Mouse (Mus musculus): ENCODE measurements around the gene Ninl. TPM values are rescaled to one million over a fixed set of nuclear protein-coding genes. Genes with fewer than 3 reads are reported as not detected.

The Ninl gene
- polyA plus RNA-seq, 1 experiment from 2014 or later, result 20.9 TPM

GRCm38 (mm10) chr2:151008939-151009509 lies 30.2 kb downstream of the Ninl start:
- peak; percentile 89 for DNase-seq (ENCODE audit: low spot score)
- Histone ChIP-seq H3K27ac (replicated peaks) (peak overlapping the region; percentile 96), H3K9me3 (replicated peaks) (no peaks in the 10 kb centered on the region), H3K4me1 (peaks cover 29% of the 10 kb centered on the region), H3K36me3 (no peaks in the 10 kb centered on the region), H3K27me3 (ENCODE audit: low read depth, poor library complexity, severe bottlenecking) (0 out of 2 replicates have a peak, but pooled peaks cover 2% of the 10 kb centered on the region), H3K4me3 (peak overlapping the region; percentile 81)
- WGBS, result under 1% methylated on average over 57 of the region's 57 CpGs

- H3K4me1 ChIP-seq, result peaks cover 29% of the 10 kb centered on the region
- H3K4me3 ChIP-seq, result peak overlapping the region; percentile 81
- under 1% methylated on average over 21 of the region's 21 CpGs for WGBS
- DNase-seq (ENCODE audit: low spot score), result no peak
- no peaks in the 10 kb centered on the region for H3K9me3 ChIP-seq (replicated peaks)
- 0 out of 2 replicates have a peak, but pooled peaks cover 2% of the 10 kb centered on the region for H3K27me3 ChIP-seq (ENCODE audit: low read depth, poor library complexity, severe bottlenecking)
- H3K27ac ChIP-seq (replicated peaks), result peak overlapping the region; percentile 96
- no peaks in the 10 kb centered on the region for H3K36me3 ChIP-seq
Measured at GRCm38 (mm10) chr2:151008517-151008932, 30.7 kb downstream of the Ninl start.

GRCm38 (mm10) chr2:151008006-151008405 lies 31.2 kb downstream of the Ninl start:
- Histone ChIP-seq H3K27me3 (ENCODE audit: low read depth, poor library complexity, severe bottlenecking) (0 out of 2 replicates have a peak, but pooled peaks cover 2% of the 10 kb centered on the region), H3K36me3 (no peaks in the 10 kb centered on the region), H3K27ac (replicated peaks) (peak overlapping the region; percentile 96), H3K4me3 (peak overlapping the region; percentile 81), H3K9me3 (replicated peaks) (no peaks in the 10 kb centered on the region), H3K4me1 (peaks cover 29% of the 10 kb centered on the region)
- 56% methylated on average over 6 of the region's 6 CpGs for WGBS
- DNase-seq (ENCODE audit: low spot score), result no peak

DNA sequence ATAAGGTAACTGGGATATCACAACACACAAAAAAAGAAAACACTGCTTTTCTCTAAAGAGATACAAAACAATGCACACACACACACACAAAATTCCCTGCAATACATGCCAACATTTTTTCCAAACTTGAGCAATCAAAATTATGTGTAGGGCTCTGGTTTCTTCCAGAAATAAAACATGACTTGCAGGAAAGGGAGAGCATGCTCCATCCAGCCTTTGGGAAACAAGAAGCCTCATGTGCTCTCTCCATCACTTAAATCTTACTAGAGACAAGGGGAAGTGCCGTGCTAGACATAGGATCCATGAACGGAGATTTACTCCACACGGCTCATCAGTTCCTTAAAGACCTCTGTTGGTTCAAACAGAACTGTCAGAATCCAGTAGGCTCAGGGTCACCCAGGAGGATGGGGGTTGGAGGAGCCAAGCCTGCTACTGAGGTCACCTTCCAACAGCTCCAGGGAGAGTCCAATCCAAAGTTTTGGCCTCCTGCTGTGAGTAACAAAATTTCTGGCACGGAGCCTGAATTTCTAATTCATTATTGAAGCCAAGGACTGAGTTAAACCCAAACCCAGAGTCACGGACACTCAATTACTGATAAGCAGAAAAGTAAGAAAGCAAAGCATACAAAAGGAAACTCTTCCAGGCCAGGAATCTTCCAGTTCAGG lies 32.8 kb downstream of the Ninl start:
- no peak for DNase-seq (ENCODE audit: low spot score)
- WGBS, result 84% methylated on average over 5 of the region's 5 CpGs
- Histone ChIP-seq H3K27me3 (ENCODE audit: low read depth, poor library complexity, severe bottlenecking) (0 out of 2 replicates have a peak, but pooled peaks cover 2% of the 10 kb centered on the region), H3K9me3 (replicated peaks) (no peaks in the 10 kb centered on the region), H3K4me3 (no peak overlapping the region), H3K4me1 (peaks cover 29% of the 10 kb centered on the region), H3K36me3 (no peaks in the 10 kb centered on the region), H3K27ac (replicated peaks) (no peak overlapping the region)

DNA sequence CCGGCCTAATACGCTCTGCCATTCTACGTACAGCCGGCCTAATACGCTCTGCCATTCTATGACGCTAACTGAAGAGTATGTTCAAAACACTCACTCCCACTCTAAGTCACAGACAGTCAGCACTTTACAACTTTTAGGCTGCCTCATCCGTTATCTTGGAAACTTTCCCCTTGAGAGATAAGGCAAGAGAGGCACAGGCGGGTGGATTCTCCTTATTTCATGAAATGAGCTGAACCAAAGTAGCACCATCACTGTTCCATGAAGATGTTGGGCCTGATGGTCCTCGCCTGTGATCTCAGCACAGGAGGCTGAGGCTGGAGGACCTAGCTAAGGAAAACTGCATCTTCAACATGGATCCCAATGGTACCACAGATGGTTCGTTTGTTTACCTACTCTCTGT lies 34.8 kb downstream of the Ninl start:
- 0 out of 2 replicates have a peak, but pooled peaks cover 2% of the 10 kb centered on the region for H3K27me3 ChIP-seq (ENCODE audit: low read depth, poor library complexity, severe bottlenecking)
- no peaks in the 10 kb centered on the region for H3K9me3 ChIP-seq (replicated peaks)
- H3K36me3 ChIP-seq, result no peaks in the 10 kb centered on the region
- no peak for DNase-seq (ENCODE audit: low spot score)
- 91% methylated on average over 10 of the region's 10 CpGs for WGBS
- H3K27ac ChIP-seq (replicated peaks), result no peak overlapping the region
- H3K4me1 ChIP-seq, result peaks cover 37% of the 10 kb centered on the region
- H3K4me3 ChIP-seq, result no peak overlapping the region

- H3K27me3 ChIP-seq (ENCODE audit: low read depth, poor library complexity, severe bottlenecking), result 0 out of 2 replicates have a peak, but pooled peaks cover 2% of the 10 kb centered on the region
- WGBS, result 81% methylated on average over 6 of the region's 6 CpGs
- no peak overlapping the region for H3K27ac ChIP-seq (replicated peaks)
- DNase-seq (ENCODE audit: low spot score), result no peak
- H3K4me3 ChIP-seq, result no peak overlapping the region
- H3K9me3 ChIP-seq (replicated peaks), result no peaks in the 10 kb centered on the region
- H3K4me1 ChIP-seq, result peaks cover 42% of the 10 kb centered on the region
- no peaks in the 10 kb centered on the region for H3K36me3 ChIP-seq
Measured at GRCm38 (mm10) chr2:151003796-151004195, 35.4 kb downstream of the Ninl start.

- no peak for DNase-seq (ENCODE audit: low spot score)
- H3K4me3 ChIP-seq, result no peak overlapping the region
- peaks cover 36% of the 10 kb centered on the region for H3K4me1 ChIP-seq
- H3K27ac ChIP-seq (replicated peaks), result no peak overlapping the region
- H3K27me3 ChIP-seq (ENCODE audit: low read depth, poor library complexity, severe bottlenecking), result no peaks in the 10 kb centered on the region
- H3K9me3 ChIP-seq (replicated peaks), result no peaks in the 10 kb centered on the region
- 90% methylated on average over 5 of the region's 5 CpGs for WGBS
- peaks cover 3% of the 10 kb centered on the region for H3K36me3 ChIP-seq
Measured at GRCm38 (mm10) chr2:151001619-151002175, 37.5 kb downstream of the Ninl start.

- 46% methylated on average over 7 of the region's 7 CpGs for WGBS
- peaks cover 3% of the 10 kb centered on the region for H3K36me3 ChIP-seq
- H3K4me1 ChIP-seq, result peaks cover 31% of the 10 kb centered on the region
- peak; percentile 31 for DNase-seq (ENCODE audit: low spot score)
- no peak overlapping the region for H3K27ac ChIP-seq (replicated peaks)
- no peaks in the 10 kb centered on the region for H3K27me3 ChIP-seq (ENCODE audit: low read depth, poor library complexity, severe bottlenecking)
- no peak overlapping the region for H3K4me3 ChIP-seq
- no peaks in the 10 kb centered on the region for H3K9me3 ChIP-seq (replicated peaks)
Measured at GRCm38 (mm10) chr2:151000402-151001178, 38.6 kb downstream of the Ninl start.

DNA sequence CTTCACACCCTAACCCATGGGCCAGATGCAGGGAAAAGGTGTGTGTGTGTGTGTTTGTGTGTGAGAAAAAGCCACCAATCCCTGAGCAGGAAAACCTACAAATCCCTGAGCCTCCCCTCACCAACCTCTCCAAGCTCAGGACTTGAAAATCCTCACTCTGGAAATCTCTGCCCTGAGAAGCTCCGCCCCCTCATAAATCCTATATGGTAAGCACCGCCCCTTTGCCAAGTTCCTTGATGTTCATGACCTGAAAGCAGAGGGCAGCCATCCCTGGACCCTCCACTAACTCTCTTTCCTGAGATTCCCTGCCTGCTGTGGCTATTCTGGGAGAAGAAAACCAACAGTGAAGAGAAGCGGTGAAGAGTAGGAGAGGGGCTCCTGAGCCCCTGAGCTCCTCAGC lies 40.2 kb downstream of the Ninl start:
- DNase-seq (ENCODE audit: low spot score), result no peak
- peaks cover 31% of the 10 kb centered on the region for H3K4me1 ChIP-seq
- H3K4me3 ChIP-seq, result no peak overlapping the region
- H3K27ac ChIP-seq (replicated peaks), result peak overlapping the region; percentile 46
- no peaks in the 10 kb centered on the region for H3K27me3 ChIP-seq (ENCODE audit: low read depth, poor library complexity, severe bottlenecking)
- H3K9me3 ChIP-seq (replicated peaks), result no peaks in the 10 kb centered on the region
- WGBS, result 75% methylated on average over 3 of the region's 3 CpGs
- peaks cover 3% of the 10 kb centered on the region for H3K36me3 ChIP-seq

DNA sequence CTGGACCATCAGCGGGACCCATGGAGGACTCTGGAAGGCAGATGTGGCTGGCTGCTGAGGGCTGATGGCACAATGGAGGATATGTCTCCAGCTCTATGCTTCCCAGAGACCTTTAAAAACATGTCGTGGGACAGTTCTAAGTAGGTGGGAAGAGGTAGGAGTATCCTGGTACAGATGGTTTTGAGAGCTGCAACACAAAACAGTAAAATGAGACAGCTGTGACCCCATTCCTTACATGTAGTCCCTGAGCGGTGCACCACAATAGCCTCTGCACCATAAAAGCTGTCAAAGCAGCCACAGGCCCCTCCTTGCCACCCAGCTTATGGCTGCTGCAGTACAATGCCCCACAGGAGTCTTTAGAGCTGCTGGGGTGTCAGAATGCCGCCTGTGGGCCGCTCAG lies 41.6 kb downstream of the Ninl start:
- no peak for DNase-seq (ENCODE audit: low spot score)
- WGBS, result 75% methylated on average over 5 of the region's 5 CpGs
- Histone ChIP-seq H3K4me1 (peaks cover 31% of the 10 kb centered on the region), H3K27me3 (ENCODE audit: low read depth, poor library complexity, severe bottlenecking) (no peaks in the 10 kb centered on the region), H3K9me3 (replicated peaks) (no peaks in the 10 kb centered on the region), H3K4me3 (no peak overlapping the region), H3K27ac (replicated peaks) (peak overlapping the region; percentile 28; the same call in 1 of the 2 replicates), H3K36me3 (peaks cover 3% of the 10 kb centered on the region)

- H3K4me1 ChIP-seq, result peaks cover 26% of the 10 kb centered on the region
- no peak overlapping the region for H3K27ac ChIP-seq (replicated peaks)
- 83% methylated on average over 4 of the region's 4 CpGs for WGBS
- H3K4me3 ChIP-seq, result no peak overlapping the region
- H3K36me3 ChIP-seq, result peaks cover 5% of the 10 kb centered on the region
- no peaks in the 10 kb centered on the region for H3K27me3 ChIP-seq (ENCODE audit: low read depth, poor library complexity, severe bottlenecking)
- DNase-seq (ENCODE audit: low spot score), result no peak
- H3K9me3 ChIP-seq (replicated peaks), result no peaks in the 10 kb centered on the region
Measured at GRCm38 (mm10) chr2:150995324-150995723, 43.9 kb downstream of the Ninl start.

DNA sequence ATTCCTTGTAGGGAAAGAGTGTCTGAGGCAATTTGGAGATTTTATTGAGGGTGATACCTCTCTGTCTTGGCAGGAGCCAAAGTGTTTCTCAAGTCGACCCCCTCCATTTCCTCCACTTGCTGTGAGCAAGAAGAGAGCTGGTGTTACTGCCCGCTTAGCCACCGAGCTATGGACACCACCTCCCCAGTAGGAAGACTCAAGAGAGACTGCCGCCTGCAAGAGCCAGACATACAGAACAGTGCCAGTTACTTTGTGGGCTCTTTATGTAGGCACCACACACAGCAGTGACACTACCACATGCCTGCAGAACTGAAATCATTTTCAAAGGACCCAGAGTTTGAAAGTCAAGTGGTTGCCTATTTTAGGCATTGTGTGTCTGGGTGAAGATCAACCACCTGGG lies 48.1 kb downstream of the Ninl start:
- Histone ChIP-seq H3K4me3 (no peak overlapping the region), H3K36me3 (peaks cover 12% of the 10 kb centered on the region; the same call in 1 of the 2 replicates), H3K9me3 (replicated peaks) (0 out of 2 replicates have a peak, but pooled peaks cover 4% of the 10 kb centered on the region), H3K27me3 (ENCODE audit: low read depth, poor library complexity, severe bottlenecking) (no peaks in the 10 kb centered on the region), H3K27ac (replicated peaks) (no peak overlapping the region), H3K4me1 (no peaks in the 10 kb centered on the region)
- 93% methylated on average over 4 of the region's 4 CpGs for WGBS
- peak; percentile 6 for DNase-seq (ENCODE audit: low spot score)

Data from midbrain, embryonic 10.5 days (tissue).